Mouse (Mus musculus): ENCODE data around the gene Ramp3. TPM values are rescaled to one million over a fixed set of nuclear protein-coding genes. Genes with fewer than 3 reads are reported as not detected.

Ramp3 gene
- polyA plus RNA-seq (2017; shearing (Covaris generic)), result 10 to 100 TPM in 1 of 2 experiments, 1 to 10 TPM in 1; 4.5 to 17.1 TPM

GRCm38 (mm10) chr11:6658271-6658670 is at the start of gene Ramp3:
Gene Ramp3 (plus strand): TSS chr11:6658521.

GRCm38 (mm10) chr11:6625478-6626387 is 32.6 kb upstream of the Ramp3 start, which contains the start of gene Tbrg4:
Gene Tbrg4 (minus strand): TSS chr11:6626067.

GRCm38 (mm10) chr11:6638537-6638936 is 19.8 kb upstream of the Ramp3 start, which contains the start of gene Wap:
Gene Wap (minus strand): TSS chr11:6638637.

Other genes with a start within 250 kb of the Ramp3 start
- gene Ppia, start 243.1 kb upstream of the Ramp3 start, polyA plus RNA-seq (2017; shearing (Covaris generic)), result 1,000 to 10,000 TPM; 3,718 to 4,214 TPM
- 100 to 1,000 TPM; 147 to 216 TPM for gene H2afv, start 214.1 kb upstream of the Ramp3 start, polyA plus RNA-seq (2017; shearing (Covaris generic))
- gene Purb, start 182.6 kb upstream of the Ramp3 start, polyA plus RNA-seq (2017; shearing (Covaris generic)), result 10 to 100 TPM; 18.9 to 21.2 TPM
- 100 to 1,000 TPM; 156 to 184 TPM for gene Myo1g, start 137.6 kb upstream of the Ramp3 start, polyA plus RNA-seq (2017; shearing (Covaris generic))
- gene Ccm2, start 111.6 kb upstream of the Ramp3 start, polyA plus RNA-seq (2017; shearing (Covaris generic)), result 100 to 1,000 TPM; 313 to 331 TPM
- under 1 TPM; 0.30 to 0.67 TPM for gene Nacad, start 52.5 kb upstream of the Ramp3 start, polyA plus RNA-seq (2017; shearing (Covaris generic))
- 10 to 100 TPM; 12.0 to 17.0 TPM for gene Tbrg4, start 32.5 kb upstream of the Ramp3 start, polyA plus RNA-seq (2017; shearing (Covaris generic))
- gene Wap, start 19.9 kb upstream of the Ramp3 start, polyA plus RNA-seq (2017; shearing (Covaris generic)), result 1 to 10 TPM in 1 of 2 experiments, not detected in 1; 1.1 TPM
- under 1 TPM in 1 of 2 experiments, not detected in 1; 0.73 TPM for gene Gm11983, start 179.1 kb downstream of the Ramp3 start, polyA plus RNA-seq (2017; shearing (Covaris generic))

All from inflammation-experienced regulatory T-cells (primary cell).